Mouse (Mus musculus) kidney, adult 2 months (tissue): ENCODE results near the gene Sucnr1.

ENCODE experiments used
- CTCF ChIP-seq: fragments of 200-500 bp; conservative IDR thresholded peaks from 2 replicates; pipeline ENCODE4 v1.5.1; 2011; ENCODE audit warnings: low read depth, mild to moderate bottlenecking, control low read depth, low read length, moderate library complexity, mixed read lengths; ENCODE audit not compliant: insufficient read depth, insufficient read length
- POLR2A ChIP-seq: fragments of 200-500 bp; IDR thresholded peaks from one replicate; pipeline ENCODE4 v1.6.1; 2011; ENCODE audit warnings: low read depth, low read length, control low read depth

DNA sequence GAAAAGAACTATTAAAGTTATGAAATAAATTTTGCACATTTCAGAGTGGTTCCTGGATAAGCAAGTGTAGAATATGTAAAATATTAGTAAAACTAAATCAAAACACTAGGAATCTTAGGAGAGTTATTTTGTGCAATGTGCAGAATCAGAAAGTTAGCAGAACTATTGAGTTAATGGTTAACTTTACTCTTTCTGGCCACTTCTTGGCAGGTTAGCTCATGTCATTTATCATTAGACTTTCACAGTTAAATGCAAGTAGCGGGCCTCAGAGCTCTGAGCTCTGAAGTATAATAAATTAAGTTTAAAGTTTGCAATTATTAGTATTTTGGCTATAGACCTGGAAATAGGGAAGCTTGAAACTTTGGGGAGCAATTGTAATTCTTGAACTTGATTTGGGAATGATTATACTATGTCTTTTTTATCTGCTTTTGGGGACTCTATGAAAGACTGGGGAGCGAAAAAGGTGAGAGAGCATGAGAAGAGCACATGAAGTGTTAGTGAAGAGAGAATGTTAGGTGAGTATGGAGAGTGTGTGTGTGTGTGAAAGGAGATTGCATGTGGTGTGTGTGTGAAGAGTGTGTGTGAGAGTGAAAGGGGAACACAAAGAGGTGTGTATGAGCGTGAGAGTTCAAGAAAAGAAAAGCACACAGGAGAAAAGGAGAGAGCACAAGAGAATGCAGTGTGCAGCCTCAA lies 35.3 kb upstream of the Sucnr1 start:
- TF ChIP-seq CTCF (no peak), POLR2A (no peak)
